Mouse (Mus musculus) c-Kit-positive CD71-positive TER-119-negative erythroid progenitor cells, embryonic 14.5 days (primary cell): ENCODE measurements around the gene Tgfbrap1.
"Not testable (repeated sequence)": the region's sequence is repeated elsewhere in the genome, so short reads cannot be mapped to it uniquely, and the experiment has no call there.

Source experiments
- DNase-seq: peaks from one replicate; pipeline ENCODE4 v3.0.0-alpha.2; 2013; ENCODE audit warnings: low read depth

Gene Tgfbrap1

DNA sequence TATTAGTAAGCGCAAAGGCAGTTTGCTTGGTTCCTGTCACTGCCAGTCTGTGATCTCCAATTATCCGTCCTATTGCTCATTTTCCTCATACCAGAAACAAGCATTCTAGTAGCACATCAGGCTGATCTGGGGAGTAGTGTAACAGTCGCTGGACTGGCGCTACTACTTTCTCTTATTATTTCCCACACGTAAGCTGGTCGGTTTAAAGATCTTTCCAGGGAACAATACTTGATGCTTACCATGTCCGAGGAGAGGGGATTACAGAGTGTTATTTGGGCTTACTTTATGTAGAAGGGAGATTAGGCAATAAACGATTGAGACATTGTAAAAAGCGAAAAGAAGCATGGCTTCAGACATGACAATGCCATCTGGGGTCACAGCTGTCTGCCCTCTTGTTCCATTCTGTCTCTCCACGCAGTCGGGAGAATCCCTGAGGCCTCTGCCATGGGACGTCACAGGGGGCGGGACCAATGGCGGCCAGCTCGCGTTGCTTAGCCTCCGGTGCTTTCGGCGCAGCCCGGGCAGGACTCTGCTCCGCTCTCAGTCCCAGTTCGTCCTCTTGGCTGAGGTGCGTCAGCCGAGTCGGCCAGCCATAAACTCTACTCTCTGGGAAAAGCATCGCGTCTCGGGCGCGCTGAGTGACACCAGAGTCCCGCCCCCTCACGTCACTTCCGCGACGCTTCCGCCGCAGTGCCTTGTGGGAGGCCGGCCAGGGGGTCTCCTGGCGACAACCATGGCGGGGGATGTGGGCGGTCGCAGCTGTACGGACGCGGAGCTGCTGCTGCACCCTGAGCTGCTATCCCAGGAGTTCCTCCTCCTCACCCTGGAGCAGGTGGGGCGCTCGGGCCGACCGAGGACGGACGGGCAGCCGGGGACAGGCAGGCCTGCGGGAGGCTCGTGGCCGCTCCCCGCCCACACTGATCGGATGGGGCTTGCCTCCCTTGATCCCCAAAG is at the start of gene Tgfbrap1, which contains the start of gene AI597479:
TSS of gene Tgfbrap1 (minus strand) at position 607 of the 954 bp plus-strand sequence.
TSS of gene AI597479 (plus strand) at position 680 of the 954 bp plus-strand sequence.
- peak; percentile 82 for DNase-seq

DNA sequence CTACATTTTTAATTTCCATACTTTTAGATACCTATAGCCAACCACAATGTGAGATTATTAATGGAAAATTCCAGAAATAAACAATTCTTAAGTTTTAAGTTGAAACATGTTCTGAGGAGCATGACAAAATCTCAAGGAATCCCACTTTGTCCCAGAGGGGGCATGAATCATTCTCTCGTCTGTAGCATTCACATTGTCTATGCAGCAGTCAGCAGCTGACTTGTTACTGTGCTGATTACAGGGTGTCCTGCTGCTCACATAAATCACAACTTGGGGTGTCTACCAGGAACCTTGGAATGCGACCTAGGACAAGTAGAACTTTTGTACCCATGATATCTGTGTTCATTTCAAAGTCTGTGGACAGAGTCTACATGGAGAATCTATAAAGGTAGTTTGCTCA is 49.0 kb upstream of the Tgfbrap1 start:
- no peak for DNase-seq

DNA sequence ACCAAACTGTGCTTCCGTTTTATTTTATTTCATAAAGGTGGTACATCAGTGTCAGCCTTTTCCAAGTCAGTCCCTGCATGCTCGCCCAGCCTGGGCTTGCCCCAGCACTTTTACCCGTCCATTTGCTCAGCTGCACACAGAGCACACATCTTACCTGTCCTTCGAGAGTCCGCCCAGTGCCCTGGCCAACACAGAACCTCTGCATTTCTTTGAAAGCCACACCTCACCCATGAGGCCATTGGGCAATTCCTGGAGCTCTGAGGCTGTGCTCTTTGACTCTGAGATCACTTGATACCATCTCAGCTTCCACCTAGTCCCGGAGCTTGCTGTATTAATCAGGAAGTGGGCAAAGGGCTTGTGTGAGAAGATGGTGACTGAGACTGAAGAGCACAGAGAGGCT is 47.0 kb upstream of the Tgfbrap1 start:
- DNase-seq, result no peak

DNA sequence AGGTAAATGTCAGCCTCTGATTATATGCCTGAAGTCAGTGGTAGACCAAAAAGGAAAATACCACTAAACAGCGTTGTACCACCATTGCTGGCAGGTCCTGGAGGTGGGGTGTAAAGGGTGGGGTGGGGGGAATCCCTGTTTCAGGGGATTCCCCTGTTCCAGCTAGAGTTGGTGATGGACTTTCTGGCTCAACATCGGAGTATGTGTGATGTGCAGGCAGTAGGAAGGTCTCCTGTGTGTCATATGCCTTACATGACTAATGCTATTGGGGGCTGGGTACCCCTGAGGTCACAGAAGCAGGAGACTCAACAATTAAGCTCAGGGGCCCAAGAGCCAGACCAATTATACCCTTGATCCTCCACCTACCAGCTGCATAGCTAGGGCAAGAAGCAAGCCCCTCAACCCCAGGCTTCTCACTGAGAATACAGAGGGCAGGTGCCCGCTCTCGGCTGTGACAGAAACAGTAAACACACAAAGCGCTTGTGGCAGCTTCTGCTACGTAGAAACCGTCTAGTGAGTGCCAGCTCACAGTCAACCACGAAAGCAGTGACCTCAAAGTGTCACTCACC is 46.0 kb upstream of the Tgfbrap1 start:
- no peak for DNase-seq

DNA sequence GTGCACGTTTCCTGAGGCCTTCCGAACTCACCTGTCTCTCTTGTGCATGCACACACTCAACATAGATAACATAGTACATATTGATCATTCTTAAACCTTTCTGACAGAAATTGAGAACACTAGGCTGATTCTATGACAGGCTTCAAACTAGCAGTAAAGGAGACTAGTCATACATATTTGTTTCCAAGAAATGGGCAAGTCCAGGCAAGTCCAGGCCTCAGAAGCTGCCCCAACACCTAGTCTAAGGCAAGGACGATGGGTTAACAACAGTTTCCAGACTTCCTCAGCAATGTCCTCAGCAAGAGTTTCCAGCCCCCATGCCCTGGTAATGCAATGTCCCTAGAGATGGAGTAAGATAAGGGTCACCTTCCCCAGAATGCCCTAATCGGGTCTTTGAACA is 45.4 kb upstream of the Tgfbrap1 start:
- no peak for DNase-seq

DNA sequence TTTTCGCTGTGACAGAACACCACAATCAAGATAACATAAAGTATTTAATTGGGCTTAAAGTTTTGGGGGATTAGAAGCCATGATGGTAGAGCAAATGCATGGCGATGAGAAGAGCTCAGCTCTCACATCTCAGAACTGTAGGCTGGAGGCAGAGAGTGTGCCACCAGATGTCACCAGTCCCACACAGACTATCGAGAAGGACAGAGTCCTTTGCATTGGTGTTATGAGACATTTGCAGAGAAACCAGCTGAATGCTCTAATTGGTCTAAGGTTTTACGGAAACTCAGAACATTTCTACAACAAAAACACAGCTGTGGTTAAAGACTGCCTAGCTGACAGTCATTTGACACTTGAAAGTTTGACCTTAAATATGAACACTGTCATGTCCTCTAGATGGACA is 44.8 kb upstream of the Tgfbrap1 start:
- DNase-seq, result no peak

DNA sequence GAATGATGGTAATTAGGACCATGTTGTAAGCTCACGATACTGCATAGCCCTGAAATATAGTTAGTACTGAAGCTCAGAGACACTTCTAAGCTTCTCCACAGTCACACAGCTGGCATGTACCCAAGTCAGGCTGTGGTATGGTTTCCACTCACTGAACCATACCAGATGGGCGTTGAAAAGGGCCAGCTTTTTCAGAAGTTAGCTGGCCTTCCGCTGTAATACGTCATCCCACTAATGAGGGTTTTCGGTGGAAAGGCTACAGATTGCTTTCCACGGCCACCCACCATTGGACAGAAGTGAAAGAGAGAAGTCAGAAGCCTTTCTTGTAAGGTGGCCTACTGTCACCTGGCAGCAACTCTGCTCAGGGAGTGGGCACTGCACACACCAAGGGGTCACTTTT is 44.4 kb upstream of the Tgfbrap1 start:
- no peak for DNase-seq

DNA sequence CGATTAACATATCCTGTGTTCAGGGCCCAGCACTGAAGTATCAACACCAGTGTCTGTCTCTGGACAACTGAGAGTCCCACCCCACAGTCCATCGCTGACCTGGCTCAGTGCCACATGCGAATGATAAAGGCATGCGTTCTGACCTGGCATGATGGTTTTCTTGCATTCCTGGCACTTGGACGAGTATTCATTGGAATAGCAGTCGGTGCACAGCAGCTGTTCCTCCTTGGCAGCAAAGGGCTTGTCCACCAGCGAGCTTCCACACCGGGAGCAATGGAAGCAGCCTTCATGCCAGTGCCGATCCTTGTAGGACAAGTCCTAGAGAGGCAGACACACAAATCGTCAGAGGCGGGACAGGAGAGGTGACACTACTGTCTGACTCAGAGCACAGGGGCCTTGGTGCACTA is 43.1 kb upstream of the Tgfbrap1 start:
- DNase-seq, result no peak

DNA sequence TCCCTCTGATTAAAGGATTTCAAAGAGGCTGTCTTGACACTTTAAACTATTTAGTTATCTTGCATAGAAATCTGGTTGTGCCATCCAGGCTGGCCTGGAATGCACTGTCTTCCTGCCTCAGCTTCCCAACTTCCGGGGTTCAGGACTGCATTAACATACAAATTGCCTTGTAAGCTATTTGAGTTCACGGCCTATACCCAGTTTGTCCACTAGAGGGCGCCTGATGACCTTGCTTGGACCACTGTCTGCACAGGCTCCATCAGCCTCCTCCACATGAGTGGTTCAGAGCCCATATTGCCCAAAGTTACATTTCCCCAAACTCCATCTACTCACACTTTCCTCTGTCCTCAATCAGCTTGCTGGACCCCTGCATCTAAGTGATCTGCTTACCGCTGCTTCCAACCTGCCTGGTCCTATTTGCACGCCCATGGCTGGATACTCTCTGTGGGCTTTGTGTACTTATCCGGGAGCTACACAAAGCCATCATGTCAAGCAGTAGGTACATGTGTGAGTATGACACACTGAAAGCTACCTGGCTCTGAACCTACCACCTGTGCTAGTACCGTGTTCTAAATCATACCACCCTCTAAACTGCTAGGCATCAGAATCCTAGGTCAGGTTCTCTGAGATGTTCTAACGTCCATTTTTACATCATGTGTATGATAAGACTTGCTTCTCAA is 41.3 kb upstream of the Tgfbrap1 start:
- peak; percentile 69 for DNase-seq

DNA sequence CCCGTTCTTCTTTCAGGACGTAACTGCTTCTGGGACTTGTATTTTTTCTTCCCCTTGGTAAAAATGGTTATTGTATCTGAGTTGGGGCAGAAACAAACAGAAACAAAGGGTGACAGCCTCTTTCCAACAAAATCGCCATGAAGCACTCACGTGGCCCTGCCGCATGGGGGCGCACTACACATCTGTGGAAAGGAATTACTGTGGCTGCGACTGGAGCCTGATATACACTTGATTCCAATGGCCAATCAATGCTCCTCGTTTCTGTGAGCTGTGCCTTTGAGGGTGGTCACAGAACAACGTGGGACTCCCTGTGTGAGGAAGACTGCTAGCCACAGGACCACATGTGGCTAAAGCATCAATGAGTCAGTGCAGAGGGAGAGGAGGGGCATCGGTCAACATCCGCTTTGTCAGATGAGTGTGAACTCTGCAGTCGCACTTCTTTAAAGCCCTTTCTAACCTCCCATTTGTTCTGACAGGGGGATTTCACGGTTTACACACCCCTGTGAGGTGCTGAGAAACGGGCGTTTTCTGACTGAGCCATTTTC is 39.9 kb upstream of the Tgfbrap1 start:
- DNase-seq, result no peak

DNA sequence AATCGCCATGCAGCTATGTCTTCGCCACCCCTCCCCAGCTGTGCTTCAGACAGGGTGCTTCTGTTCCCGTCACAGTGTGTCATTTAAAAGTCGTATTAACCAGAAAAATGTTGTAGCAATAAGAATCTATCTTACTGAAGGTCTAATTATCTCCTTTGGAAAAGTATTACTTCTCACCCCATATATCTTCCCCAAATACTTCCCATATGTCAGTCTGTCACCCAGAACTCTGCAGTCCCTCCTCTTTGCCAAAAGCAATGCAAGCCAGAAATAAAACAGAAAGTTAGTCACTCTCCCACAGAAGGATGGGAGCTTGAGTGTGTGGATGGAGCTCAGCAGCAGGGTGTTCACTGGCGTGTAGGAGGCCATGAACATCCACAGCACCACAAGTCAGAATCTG is 38.9 kb upstream of the Tgfbrap1 start:
- no peak for DNase-seq

DNA sequence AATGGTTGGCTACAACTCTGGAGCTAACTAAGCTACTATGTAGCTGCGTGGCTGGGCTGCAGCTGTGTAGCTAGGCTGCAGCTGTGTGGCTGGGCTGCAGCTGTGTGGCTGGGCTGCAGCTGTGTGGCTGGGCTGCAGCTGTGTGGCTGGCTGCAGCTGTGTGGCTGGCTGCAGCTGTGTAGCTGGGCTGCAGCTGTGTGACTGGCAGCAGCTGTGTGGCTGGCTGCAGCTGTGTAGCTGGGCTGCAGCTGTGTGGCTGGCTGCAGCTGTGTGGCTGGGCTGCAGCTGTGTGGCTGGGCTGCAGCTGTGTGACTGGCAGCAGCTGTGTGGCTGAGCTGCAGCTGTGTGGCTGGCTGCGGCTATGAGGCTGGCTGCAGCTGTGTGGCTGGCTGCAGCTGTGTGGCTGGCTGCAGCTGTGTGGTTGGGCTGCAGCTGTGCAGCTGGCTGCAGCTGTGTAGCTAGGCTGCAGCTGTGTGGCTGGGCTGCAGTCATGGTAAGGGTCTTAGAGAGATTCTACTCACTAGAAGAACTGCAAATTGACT is 38.1 kb upstream of the Tgfbrap1 start:
- not testable (repeated sequence) for DNase-seq

DNA sequence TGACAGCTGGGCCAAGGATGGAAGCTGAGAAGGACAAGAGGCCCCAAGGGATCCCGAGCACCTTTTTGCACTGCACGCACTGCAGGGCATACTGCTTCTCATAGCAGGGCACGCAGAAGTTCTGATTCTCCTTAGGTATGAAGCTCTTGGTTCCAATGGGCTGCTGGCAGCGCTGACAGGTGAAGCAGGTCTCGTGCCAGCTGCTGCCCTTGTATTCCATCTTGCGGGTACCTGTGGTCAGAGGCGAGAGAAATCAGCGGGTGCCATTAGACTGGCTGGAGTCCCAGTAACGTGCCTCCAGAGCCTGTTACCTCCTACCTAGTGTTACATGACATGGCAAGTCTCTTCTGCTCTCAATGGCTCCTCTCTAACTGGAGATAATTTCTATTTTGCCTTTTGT is 33.2 kb upstream of the Tgfbrap1 start:
- DNase-seq, result no peak

DNA sequence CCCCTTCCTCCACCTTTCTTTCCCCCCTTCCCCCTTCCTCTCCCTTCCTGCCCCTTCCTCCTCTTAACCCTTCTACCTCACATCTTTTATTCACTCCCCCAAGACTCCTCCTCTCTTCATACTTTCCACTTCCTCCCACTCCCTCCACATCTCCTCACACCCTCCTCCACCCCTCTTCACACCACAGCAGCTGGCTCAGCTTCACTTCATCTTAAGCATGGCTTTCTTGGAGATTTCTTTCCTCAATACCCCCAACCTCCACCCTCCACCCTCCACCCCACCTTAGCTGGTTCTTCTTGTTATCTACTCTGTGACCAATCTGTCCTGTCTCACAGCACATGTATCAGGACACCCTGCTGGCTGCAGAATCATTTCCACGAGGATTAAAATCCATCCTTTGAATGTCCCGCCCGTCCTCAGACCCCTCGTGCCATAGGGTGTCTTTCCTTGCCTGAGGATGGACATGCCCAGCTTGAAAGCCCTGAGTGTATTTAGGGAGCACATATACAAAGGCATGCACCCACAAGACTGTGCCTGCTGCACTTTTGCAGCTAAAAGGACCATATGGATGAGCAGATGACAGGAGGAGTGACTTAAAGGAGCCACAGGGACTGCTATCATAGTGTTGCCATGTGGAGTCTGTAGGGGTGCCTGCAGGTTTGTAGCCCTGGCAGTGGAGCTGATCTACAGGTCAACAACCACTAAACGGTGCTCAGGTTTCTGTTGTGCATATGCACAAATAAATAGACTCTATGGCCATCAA is 32.0 kb upstream of the Tgfbrap1 start:
- no peak for DNase-seq

DNA sequence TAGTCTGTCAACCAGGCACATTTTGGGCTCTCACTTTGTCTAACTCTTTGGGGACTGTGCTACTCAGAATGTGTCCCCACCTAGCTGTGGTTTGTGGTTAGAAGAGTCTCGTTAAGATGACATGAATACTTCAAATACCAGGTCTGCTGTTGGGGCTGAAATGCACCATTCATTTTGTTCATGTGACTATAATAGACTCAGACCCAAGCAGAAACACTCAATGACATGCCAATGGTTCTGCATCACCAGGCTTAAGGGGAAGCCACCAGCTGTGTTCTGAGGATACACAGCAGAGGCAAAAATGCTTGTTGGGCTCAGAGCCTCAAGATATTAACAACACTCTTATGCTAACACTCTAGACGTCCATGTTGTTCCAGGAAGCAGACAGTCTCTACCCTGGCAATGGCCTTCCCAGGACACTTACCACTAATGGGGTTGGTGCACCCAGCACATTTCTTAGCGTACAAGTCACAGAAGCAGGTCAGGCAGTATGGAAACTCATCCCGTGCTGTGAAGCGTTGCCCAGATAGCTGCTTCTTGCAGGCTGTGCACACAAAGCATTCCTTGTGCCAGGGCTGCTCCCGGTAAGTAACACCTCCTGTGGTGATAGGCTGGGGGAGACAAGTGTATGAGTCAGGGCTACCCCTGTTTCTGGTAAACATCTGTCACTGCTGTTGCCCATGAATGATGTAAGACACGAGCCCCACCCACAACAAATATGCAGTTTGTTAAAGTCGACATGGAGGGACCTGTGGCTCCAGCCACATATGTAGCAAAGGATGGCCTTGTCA is 29.6 kb upstream of the Tgfbrap1 start:
- no peak for DNase-seq

DNA sequence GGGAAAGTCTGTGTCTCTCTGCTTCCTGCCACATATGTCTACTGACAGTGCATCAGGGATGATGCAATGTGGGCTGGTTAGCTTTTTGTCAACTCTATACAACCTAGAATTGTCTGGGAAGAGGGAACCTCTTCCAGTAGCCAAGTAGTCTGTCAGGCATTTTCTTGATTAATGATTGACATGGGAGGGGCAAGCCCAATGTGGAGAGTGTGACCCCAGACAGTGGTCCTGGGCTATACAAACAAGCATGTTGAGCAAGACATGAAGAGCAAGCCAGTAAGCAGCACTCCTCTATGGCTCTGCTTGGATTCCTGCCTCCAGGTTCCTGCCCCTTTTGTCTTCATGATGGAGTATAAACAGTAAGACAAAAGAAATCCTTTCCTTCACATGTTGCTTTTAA is 28.8 kb upstream of the Tgfbrap1 start:
- DNase-seq, result no peak

DNA sequence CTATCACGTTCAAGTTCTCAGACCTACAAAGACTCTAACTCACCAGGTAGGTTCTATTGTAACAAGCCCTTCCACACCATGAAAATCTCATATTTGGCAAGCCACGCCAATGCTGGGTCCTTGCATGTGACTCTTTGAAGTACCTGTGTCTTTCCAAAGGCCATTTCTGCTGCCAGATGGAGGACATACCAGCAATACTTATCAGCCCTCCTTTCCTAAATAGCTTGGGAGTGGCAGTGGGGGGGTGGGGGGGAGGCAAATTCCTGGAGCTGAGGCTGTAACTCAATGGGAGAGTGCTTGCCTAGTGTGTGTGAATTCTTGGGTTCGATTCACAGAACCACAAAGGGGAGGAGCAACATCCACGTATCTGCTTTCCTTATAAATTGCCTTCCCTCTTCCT is 26.3 kb upstream of the Tgfbrap1 start:
- no peak for DNase-seq

DNA sequence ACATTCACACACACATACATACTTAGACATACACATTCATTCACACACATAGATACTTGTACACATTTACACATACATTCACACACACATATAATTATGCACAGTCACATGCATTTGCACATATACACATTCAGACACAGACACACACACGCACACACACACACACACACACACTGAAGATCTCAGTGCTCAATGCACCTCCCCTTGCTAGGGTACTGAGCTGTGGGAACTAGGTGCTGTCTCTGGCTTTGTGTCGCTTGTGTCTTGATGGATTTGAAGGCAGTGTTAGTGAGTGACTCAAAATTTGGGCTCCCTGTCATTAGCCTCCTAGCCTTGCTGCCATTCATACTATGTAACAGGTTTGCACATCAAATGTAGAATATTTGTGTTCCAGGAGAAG is 24.2 kb upstream of the Tgfbrap1 start:
- no peak for DNase-seq

DNA sequence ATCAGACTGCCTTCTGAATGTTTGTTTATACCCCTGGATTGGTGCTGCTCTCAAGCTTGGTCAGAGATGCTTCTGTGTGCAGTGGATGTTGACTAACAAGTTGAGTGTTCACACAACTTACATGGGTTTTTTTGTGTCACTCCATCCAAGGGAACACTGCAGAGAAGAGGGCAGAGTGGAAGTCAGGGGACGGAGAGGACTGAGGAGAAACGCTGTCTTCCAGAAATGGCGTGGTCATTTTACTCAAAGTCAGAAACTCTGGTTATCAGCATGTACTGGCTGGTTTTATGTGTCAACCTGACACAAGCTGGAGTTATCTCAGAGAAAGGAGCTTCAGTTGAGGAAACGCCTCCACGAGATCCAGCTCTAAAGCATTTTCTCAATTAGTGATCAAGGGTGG is 22.5 kb upstream of the Tgfbrap1 start:
- DNase-seq, result no peak

DNA sequence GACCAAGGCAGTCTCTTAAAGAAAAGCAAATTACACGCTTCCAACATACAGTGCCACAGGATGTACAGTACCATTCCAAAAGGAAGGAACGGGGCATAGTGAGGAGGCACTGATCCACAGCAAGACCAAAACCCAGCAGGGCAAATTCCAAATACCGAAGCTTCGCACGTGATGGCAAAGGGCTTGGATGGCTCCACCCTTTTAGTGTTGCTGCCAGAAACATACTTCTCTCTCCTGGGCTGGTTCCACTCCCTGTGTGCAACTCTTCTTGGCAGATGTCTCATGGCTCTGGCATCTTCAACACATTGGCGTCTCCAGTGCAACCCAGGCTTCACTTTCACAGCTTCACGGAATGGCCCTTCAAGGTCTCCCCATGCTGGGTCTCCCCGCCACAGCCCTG is 19.0 kb upstream of the Tgfbrap1 start:
- no peak for DNase-seq

DNA sequence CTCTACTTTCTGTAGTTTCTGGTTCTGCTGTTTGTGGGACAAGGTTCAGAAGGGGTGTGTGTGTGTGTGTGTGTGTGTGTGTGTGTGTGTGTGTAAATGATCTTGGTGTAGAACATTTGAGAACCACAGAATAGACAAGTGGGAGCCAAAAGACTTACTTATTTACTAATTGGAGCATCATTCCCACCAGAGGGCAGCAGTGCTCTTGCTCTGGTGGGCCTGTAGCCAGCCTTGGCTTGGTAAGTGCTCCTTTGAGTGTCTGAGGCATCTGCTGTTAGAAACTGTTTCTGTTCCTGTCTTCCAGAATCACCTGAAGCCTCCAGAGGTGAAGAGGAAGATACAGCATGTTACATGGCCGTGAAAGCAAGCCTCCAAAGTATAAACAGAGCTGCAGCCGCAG is 14.4 kb upstream of the Tgfbrap1 start:
- peak; percentile 42 for DNase-seq
